Comparison of ENCODE assay signal across 13 mouse cellular contexts in genomic region chr5:25956611-25957010, GRCm38 (mm10). TPM values are rescaled to one million over a fixed set of nuclear protein-coding genes. Genes with fewer than 3 reads are reported as not detected.
DNase-seq lines count a peak whose midpoint lies in the region; ATAC-seq lines count a peak whose summit lies in the region.
"Not testable (repeated sequence)": the region's sequence is repeated elsewhere in the genome, so short reads cannot be mapped to it uniquely, and the experiment has no call there.
"Had no signal": no experiment of that assay in that cellular context is flagged by ENCODE, and none has a peak within 500 bp of the region (broad histone marks: within the 10 kb centered on the region; RNA-seq: fewer than 3 reads in every experiment).

No protein-coding gene starts in this region.

- WGBS in embryonic facial prominence, embryonic 13.5 days, result 36% methylated on average over 32 of the region's 32 CpGs
- WGBS in heart, embryonic 10.5 days, result 21% methylated on average over 32 of the region's 32 CpGs
- 38% methylated on average over 22 of the region's 32 CpGs for WGBS in hindbrain, embryonic 16.5 days
- 29% methylated on average over 32 of the region's 32 CpGs for WGBS in limb, embryonic 12.5 days
- 35% methylated on average over 32 of the region's 32 CpGs for WGBS in midbrain, embryonic 14.5 days

- H3K9ac ChIP-seq in embryonic facial prominence, embryonic 13.5 days; hindbrain, embryonic 16.5 days (ENCODE audit: low read depth, low read length); limb, embryonic 12.5 days (replicated peaks); midbrain, embryonic 14.5 days (replicated peaks; ENCODE audit: low read length): not testable (repeated sequence)

- ATAC-seq in embryonic facial prominence, embryonic 13.5 days (ENCODE audit: insufficient number of reproducible peaks, insufficient read depth, low FRiP score, low TSS enrichment, low read depth), result peak; percentile 37; the same call in 1 of the 2 replicates
- ATAC-seq in hindbrain, embryonic 16.5 days, result peak; percentile 61
- not testable (repeated sequence) for ATAC-seq in limb, embryonic 12.5 days (ENCODE audit: insufficient number of reproducible peaks, insufficient read depth, low FRiP score, low TSS enrichment, low read depth)
- ATAC-seq in midbrain, embryonic 14.5 days (ENCODE audit: low FRiP score, low TSS enrichment), result 0 out of 2 replicates have a peak, but pooled peaks have one; percentile 50

- peak; percentile 18 for DNase-seq in adrenal gland, postnatal 25 days
- DNase-seq in heart, embryonic 10.5 days (ENCODE audit: low spot score), result peak; percentile 73
- DNase-seq in midbrain, embryonic 14.5 days, result peak; percentile 47
- peak; percentile 2 for DNase-seq in ovary, postnatal 14 days (ENCODE audit: low spot score)

- H3K4me2 ChIP-seq in embryonic facial prominence, embryonic 13.5 days, result peak overlapping the region; percentile 35
- peak overlapping the region; percentile 46 for H3K4me2 ChIP-seq in hindbrain, embryonic 16.5 days (ENCODE audit: low read length)
- H3K4me2 ChIP-seq in limb, embryonic 12.5 days, result peak overlapping the region; percentile 40
- H3K4me2 ChIP-seq in midbrain, embryonic 14.5 days (ENCODE audit: low read length), result peak overlapping the region; percentile 39

- not testable (repeated sequence) for H3K36me3 ChIP-seq in embryonic facial prominence, embryonic 13.5 days; heart, embryonic 10.5 days; hindbrain, embryonic 16.5 days (ENCODE audit: control insufficient read depth, insufficient read depth, low read length); limb, embryonic 12.5 days; midbrain, embryonic 14.5 days (ENCODE audit: control insufficient read depth, insufficient read depth, low read length)

- peaks cover 12% of the 10 kb centered on the region for H3K27me3 ChIP-seq in embryonic facial prominence, embryonic 13.5 days
- H3K27me3 ChIP-seq in heart, embryonic 10.5 days (ENCODE audit: insufficient read depth, poor library complexity, severe bottlenecking), result peaks cover 12% of the 10 kb centered on the region; the same call in 1 of the 2 replicates
- not testable (repeated sequence) for H3K27me3 ChIP-seq in hindbrain, embryonic 16.5 days (replicated peaks; ENCODE audit: control insufficient read depth, insufficient read depth, low read length); midbrain, embryonic 14.5 days (ENCODE audit: control insufficient read depth, insufficient read depth, low read length)
- peaks cover 12% of the 10 kb centered on the region for H3K27me3 ChIP-seq in limb, embryonic 12.5 days

- H3K9me3 ChIP-seq in embryonic facial prominence, embryonic 13.5 days; heart, embryonic 10.5 days; hindbrain, embryonic 16.5 days (ENCODE audit: control insufficient read depth, low read length); limb, embryonic 12.5 days; midbrain, embryonic 14.5 days (ENCODE audit: control insufficient read depth, low read length): not testable (repeated sequence)

- H3K4me3 ChIP-seq in embryonic facial prominence, embryonic 13.5 days, result not testable (repeated sequence)
- peak overlapping the region; percentile 42 for H3K4me3 ChIP-seq in heart, embryonic 10.5 days
- H3K4me3 ChIP-seq in hindbrain, embryonic 16.5 days (ENCODE audit: low read length), result peak overlapping the region; percentile 26
- H3K4me3 ChIP-seq in limb, embryonic 12.5 days (replicated peaks), result peak overlapping the region; percentile 22
- H3K4me3 ChIP-seq in midbrain, embryonic 14.5 days (replicated peaks; ENCODE audit: low read depth, low read length), result peak overlapping the region; percentile 18; the same call in 1 of the 2 replicates

- H3K4me1 ChIP-seq in embryonic facial prominence, embryonic 13.5 days; heart, embryonic 10.5 days; hindbrain, embryonic 16.5 days (ENCODE audit: control insufficient read depth, insufficient read depth, low read depth, low read length); limb, embryonic 12.5 days (replicated peaks); midbrain, embryonic 14.5 days (ENCODE audit: control insufficient read depth, insufficient read depth, low read length): not testable (repeated sequence)

- H3K27ac ChIP-seq in embryonic facial prominence, embryonic 13.5 days; heart, embryonic 10.5 days; hindbrain, embryonic 16.5 days (ENCODE audit: low read depth, low read length); limb, embryonic 12.5 days; midbrain, embryonic 14.5 days (replicated peaks; ENCODE audit: low read depth, low read length): not testable (repeated sequence)

RNA-seq across cellular contexts. Expression of gene Gm21671, which starts 2.4 kb away (rescaled TPM):
- total RNA-seq in adrenal gland, postnatal 25 days (2021), result not detected in 2 replicates
- polyA plus RNA-seq in embryonic facial prominence, embryonic 13.5 days (2015; fragmentation: Nextera tagmentation; extraction: Ambion mirVana), result 0.29 TPM in 1 of 2 replicates, not detected in the other
- polyA plus RNA-seq in heart, embryonic 10.5 days (2016; fragmentation: Nextera tagmentation; extraction: Ambion mirVana), result 0.15 TPM in 1 of 2 replicates, not detected in the other
- polyA plus RNA-seq in hindbrain, embryonic 16.5 days (2015; fragmentation: Nextera tagmentation; extraction: Ambion mirVana), result 0.11 and 0.25 TPM in 2 replicates
- polyA plus RNA-seq in limb, embryonic 12.5 days (2016; fragmentation: Nextera tagmentation; extraction: Ambion mirVana), result not detected in 2 replicates
- 0.09 and 0.18 TPM in 2 replicates for polyA plus RNA-seq in midbrain, embryonic 14.5 days (2014; fragmentation: Nextera tagmentation; extraction: Ambion mirVana)
- total RNA-seq: CH12.LX; gastrocnemius, postnatal 10 days; heart, postnatal 36 days; left cerebral cortex, adult 8-10 months had no signal
- polyA plus RNA-seq: activated CD4-positive, CD25-positive, alpha-beta regulatory T cell, adult 4 months; lung, adult 2 months had no signal

RNA-seq across cellular contexts. Expression of gene Gm21663, which starts 14.4 kb away (rescaled TPM):
- not detected in 2 replicates for total RNA-seq in adrenal gland, postnatal 25 days (2021)
- polyA plus RNA-seq in embryonic facial prominence, embryonic 13.5 days (2015; fragmentation: Nextera tagmentation; extraction: Ambion mirVana), result 0.08 and 0.17 TPM in 2 replicates
- polyA plus RNA-seq in heart, embryonic 10.5 days (2016; fragmentation: Nextera tagmentation; extraction: Ambion mirVana), result not detected in 2 replicates
- 0.11 TPM in 1 of 2 replicates, not detected in the other for polyA plus RNA-seq in hindbrain, embryonic 16.5 days (2015; fragmentation: Nextera tagmentation; extraction: Ambion mirVana)
- 0.08 TPM in 1 of 2 replicates, not detected in the other for polyA plus RNA-seq in limb, embryonic 12.5 days (2016; fragmentation: Nextera tagmentation; extraction: Ambion mirVana)
- polyA plus RNA-seq in midbrain, embryonic 14.5 days (2014; fragmentation: Nextera tagmentation; extraction: Ambion mirVana), result not detected in 2 replicates
- total RNA-seq: CH12.LX; gastrocnemius, postnatal 10 days; heart, postnatal 36 days; left cerebral cortex, adult 8-10 months had no signal
- polyA plus RNA-seq: activated CD4-positive, CD25-positive, alpha-beta regulatory T cell, adult 4 months; lung, adult 2 months had no signal

RNA-seq across cellular contexts. Expression of gene Gm21680, which starts 15.9 kb away (rescaled TPM):
- not detected in 2 replicates for total RNA-seq in adrenal gland, postnatal 25 days (2021)
- polyA plus RNA-seq in embryonic facial prominence, embryonic 13.5 days (2015; fragmentation: Nextera tagmentation; extraction: Ambion mirVana), result 0.07 and 0.29 TPM in 2 replicates
- 0.09 and 0.20 TPM in 2 replicates for polyA plus RNA-seq in heart, embryonic 10.5 days (2016; fragmentation: Nextera tagmentation; extraction: Ambion mirVana)
- 0.19 and 0.21 TPM in 2 replicates for polyA plus RNA-seq in hindbrain, embryonic 16.5 days (2015; fragmentation: Nextera tagmentation; extraction: Ambion mirVana)
- polyA plus RNA-seq in limb, embryonic 12.5 days (2016; fragmentation: Nextera tagmentation; extraction: Ambion mirVana), result 0.13 TPM in 1 of 2 replicates, not detected in the other
- 0.18 TPM in 1 of 2 replicates, not detected in the other for polyA plus RNA-seq in midbrain, embryonic 14.5 days (2014; fragmentation: Nextera tagmentation; extraction: Ambion mirVana)
- total RNA-seq: CH12.LX; gastrocnemius, postnatal 10 days; heart, postnatal 36 days; left cerebral cortex, adult 8-10 months had no signal
- polyA plus RNA-seq: activated CD4-positive, CD25-positive, alpha-beta regulatory T cell, adult 4 months; lung, adult 2 months had no signal

RNA-seq across cellular contexts. Expression of gene Gm21698, which starts 31.8 kb away (rescaled TPM):
- total RNA-seq in adrenal gland, postnatal 25 days (2021), result not detected in 2 replicates
- polyA plus RNA-seq in embryonic facial prominence, embryonic 13.5 days (2015; fragmentation: Nextera tagmentation; extraction: Ambion mirVana), result 0.17 and 0.20 TPM in 2 replicates
- 0.26 TPM in 1 of 2 replicates, not detected in the other for polyA plus RNA-seq in heart, embryonic 10.5 days (2016; fragmentation: Nextera tagmentation; extraction: Ambion mirVana)
- 0.20 TPM in 1 of 2 replicates, not detected in the other for polyA plus RNA-seq in hindbrain, embryonic 16.5 days (2015; fragmentation: Nextera tagmentation; extraction: Ambion mirVana)
- 0.10 TPM in 1 of 2 replicates, not detected in the other for polyA plus RNA-seq in limb, embryonic 12.5 days (2016; fragmentation: Nextera tagmentation; extraction: Ambion mirVana)
- polyA plus RNA-seq in midbrain, embryonic 14.5 days (2014; fragmentation: Nextera tagmentation; extraction: Ambion mirVana), result 0.28 TPM in 1 of 2 replicates, not detected in the other
- total RNA-seq: CH12.LX; gastrocnemius, postnatal 10 days; left cerebral cortex, adult 8-10 months had no signal
- polyA plus RNA-seq: activated CD4-positive, CD25-positive, alpha-beta regulatory T cell, adult 4 months; lung, adult 2 months had no signal

RNA-seq across cellular contexts. Expression of gene Gm1979, which starts 48.0 kb away (rescaled TPM):
- not detected in 2 replicates for total RNA-seq in adrenal gland, postnatal 25 days (2021)
- 0.15 and 0.21 TPM in 2 replicates for polyA plus RNA-seq in embryonic facial prominence, embryonic 13.5 days (2015; fragmentation: Nextera tagmentation; extraction: Ambion mirVana)
- polyA plus RNA-seq in heart, embryonic 10.5 days (2016; fragmentation: Nextera tagmentation; extraction: Ambion mirVana), result 0.14 and 0.18 TPM in 2 replicates
- 0.18 and 0.41 TPM in 2 replicates for polyA plus RNA-seq in hindbrain, embryonic 16.5 days (2015; fragmentation: Nextera tagmentation; extraction: Ambion mirVana)
- not detected in 2 replicates for polyA plus RNA-seq in limb, embryonic 12.5 days (2016; fragmentation: Nextera tagmentation; extraction: Ambion mirVana)
- 0.19 and 0.36 TPM in 2 replicates for polyA plus RNA-seq in midbrain, embryonic 14.5 days (2014; fragmentation: Nextera tagmentation; extraction: Ambion mirVana)
- total RNA-seq: CH12.LX; gastrocnemius, postnatal 10 days; heart, postnatal 36 days; left cerebral cortex, adult 8-10 months had no signal
- polyA plus RNA-seq: activated CD4-positive, CD25-positive, alpha-beta regulatory T cell, adult 4 months; lung, adult 2 months had no signal

Comparison
In these comparisons a context has a peak if more than half of its experiments do, and no peak if none do; other contexts are left out.
1. DNase-seq: peak in every context shown above with its lines; median percentile 73 in heart, embryonic 10.5 days; 47 in midbrain, embryonic 14.5 days; 18 in adrenal gland, postnatal 25 days; 2 in ovary, postnatal 14 days.